Mouse (Mus musculus) embryonic fibroblast, embryonic 13.5 days (primary cell): ENCODE data around the gene Ccdc60. TPM values are rescaled to one million over a fixed set of nuclear protein-coding genes. Genes with fewer than 3 reads are reported as not detected.

Experiments
- H3K27ac ChIP-seq: 2 replicates; pipeline ENCODE4 v1.5.1; 2012; ENCODE audit warnings: low read length, control low read depth, inconsistent platforms; ENCODE audit not compliant: insufficient read depth
- H3K4me1 ChIP-seq: 2 replicates; pipeline ENCODE4 v1.6.1; 2011; ENCODE audit warnings: low read length; ENCODE audit not compliant: control insufficient read depth, insufficient read depth
- H3K4me3 ChIP-seq: 2 replicates; pipeline ENCODE4 v1.5.1; 2011; ENCODE audit warnings: mild to moderate bottlenecking, control low read depth, low read length; ENCODE audit not compliant: insufficient read depth
- CTCF ChIP-seq: IDR thresholded peaks from 2 replicates; pipeline ENCODE4 v1.5.1; 2011; ENCODE audit warnings: mild to moderate bottlenecking, control low read depth, low read length, moderate library complexity, borderline replicate concordance; ENCODE audit not compliant: insufficient read depth
- POLR2A ChIP-seq: IDR thresholded peaks from 2 replicates; pipeline ENCODE4 v1.6.1; 2011; ENCODE audit warnings: low read depth, mild to moderate bottlenecking, control low read depth, low read length, moderate library complexity
- polyA plus RNA-seq: library from polyadenylated mRNA; stranded (reverse); fragments of >200 nt; gene quantifications from 2 replicates; pipeline ENCODE4 v1.2.4, GENCODE M21; 2011; ENCODE audit warnings: low read depth; ENCODE audit not compliant: missing spikeins, insufficient read length

Gene Ccdc60
- polyA plus RNA-seq, 1 experiment: 0.18 TPM

- Histone ChIP-seq H3K27ac (no peak overlapping the region), H3K4me1 (peaks cover 2% of the 10 kb centered on the region; the same call in 1 of the 2 replicates), H3K4me3 (no peak overlapping the region)
- TF ChIP-seq POLR2A (no peak), CTCF (no peak)
Observed at GRCm38 (mm10) chr5:116300984-116301383, 12.2 kb upstream of the Ccdc60 start.

DNA sequence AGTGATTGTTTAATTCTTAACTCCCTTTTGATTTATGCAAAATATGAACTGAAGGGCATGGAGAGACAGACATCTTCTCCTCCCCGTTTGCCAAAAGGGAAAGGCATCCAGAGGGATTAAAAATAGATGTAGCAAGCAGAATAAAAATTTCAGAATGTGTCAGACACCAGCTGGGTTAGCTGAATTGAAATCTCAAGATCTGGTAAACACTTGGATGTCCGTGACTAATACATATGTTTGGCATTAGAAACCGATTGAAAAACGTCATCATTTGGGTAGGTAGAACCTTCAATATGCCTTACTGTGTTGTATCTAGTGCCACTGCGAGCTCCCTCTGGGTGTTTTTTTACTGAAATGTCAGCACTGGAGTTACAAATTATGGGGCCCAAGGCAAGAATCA is 4.7 kb upstream of the Ccdc60 start:
- H3K27ac ChIP-seq: no peak overlapping the region
- no peaks in the 10 kb centered on the region for H3K4me1 ChIP-seq
- TF ChIP-seq POLR2A (no peak), CTCF (no peak)
- no peak overlapping the region for H3K4me3 ChIP-seq

DNA sequence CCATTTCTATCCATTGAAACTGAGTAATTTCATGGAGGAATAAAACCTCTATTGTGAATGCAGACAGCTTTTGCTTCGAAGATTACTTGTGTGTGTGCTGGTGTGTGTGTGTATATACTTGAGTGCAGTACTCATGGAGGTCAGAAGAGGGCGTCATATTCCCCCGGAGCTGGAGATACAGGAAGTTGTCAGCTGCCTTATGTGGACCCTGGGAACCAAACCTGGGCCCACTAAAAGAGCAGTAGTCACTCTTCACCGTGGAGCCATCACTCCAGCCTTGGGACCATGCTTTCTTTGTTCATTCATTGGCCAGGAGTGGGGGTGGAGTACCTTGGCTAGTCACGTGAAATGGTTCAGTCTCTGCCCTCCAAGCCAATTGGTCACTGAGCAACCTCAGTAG is 1.8 kb upstream of the Ccdc60 start:
- no peak for TF ChIP-seq POLR2A
- no peak for TF ChIP-seq CTCF
- no peak overlapping the region for H3K27ac ChIP-seq
- no peaks in the 10 kb centered on the region for H3K4me1 ChIP-seq
- H3K4me3 ChIP-seq: no peak overlapping the region

GRCm38 (mm10) chr5:116289897-116290296 is 1.1 kb upstream of the Ccdc60 start:
- Histone ChIP-seq H3K4me3 (no peak overlapping the region), H3K27ac (no peak overlapping the region), H3K4me1 (no peaks in the 10 kb centered on the region)
- TF ChIP-seq POLR2A (no peak), CTCF (no peak)

DNA sequence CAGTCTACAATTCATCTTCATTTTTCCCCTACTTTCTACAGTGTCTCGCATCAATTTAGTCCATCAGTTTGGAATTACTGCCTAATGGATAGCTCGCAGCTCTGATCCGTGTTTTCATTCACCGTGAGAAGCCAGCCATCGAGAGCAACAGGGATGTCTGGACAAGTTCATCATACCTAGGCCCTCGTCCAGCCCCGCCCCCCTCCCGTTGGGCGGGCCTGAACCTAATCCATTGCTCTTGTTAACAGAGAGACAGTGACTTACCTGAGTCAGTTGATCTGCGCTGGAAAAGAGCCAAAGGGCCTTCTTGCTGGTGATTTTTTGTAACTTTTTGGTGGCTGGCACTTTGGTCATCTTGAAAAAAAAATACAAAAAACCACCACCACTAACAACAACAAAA is 602 bp downstream of the Ccdc60 start:
- Histone ChIP-seq H3K4me1 (no peaks in the 10 kb centered on the region), H3K27ac (no peak overlapping the region), H3K4me3 (no peak overlapping the region)
- no peak for TF ChIP-seq CTCF

- Histone ChIP-seq H3K4me1 (no peaks in the 10 kb centered on the region), H3K27ac (no peak overlapping the region), H3K4me3 (no peak overlapping the region)
- TF ChIP-seq CTCF (no peak), POLR2A (no peak)
Observed at GRCm38 (mm10) chr5:116285532-116286176, 3.1 kb downstream of the Ccdc60 start.

- TF ChIP-seq CTCF: no peak
- Histone ChIP-seq H3K4me3 (no peak overlapping the region), H3K4me1 (no peaks in the 10 kb centered on the region), H3K27ac (no peak overlapping the region)
Observed at GRCm38 (mm10) chr5:116280518-116280917, 8.3 kb downstream of the Ccdc60 start.

DNA sequence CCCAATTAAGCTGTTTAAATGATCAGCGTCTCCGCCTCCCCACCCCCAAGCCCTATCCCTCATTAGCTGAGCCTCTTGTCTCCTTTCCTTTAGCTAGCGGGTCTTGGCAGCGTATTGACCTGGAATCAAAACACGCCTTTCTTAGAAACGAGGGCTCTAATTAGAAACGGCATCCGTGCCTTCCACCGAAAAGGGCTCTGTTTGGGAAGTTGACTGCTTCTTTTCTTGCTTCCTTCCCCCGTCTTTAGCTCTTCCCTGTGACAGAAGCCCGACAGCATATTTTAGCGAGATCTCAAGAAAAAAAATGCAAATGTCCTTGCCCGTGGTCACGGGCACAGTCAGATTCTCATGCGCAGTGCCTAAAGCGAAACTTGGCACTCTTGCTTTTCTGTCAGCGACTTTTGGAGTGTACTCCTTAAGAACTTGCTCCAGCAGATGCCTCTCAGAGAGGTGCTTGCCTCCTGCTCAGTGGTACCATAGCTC is 10.3 kb downstream of the Ccdc60 start:
- H3K4me1 ChIP-seq: no peaks in the 10 kb centered on the region
- no peak overlapping the region for H3K27ac ChIP-seq
- no peak overlapping the region for H3K4me3 ChIP-seq
- TF ChIP-seq CTCF: no peak
- no peak for TF ChIP-seq POLR2A

DNA sequence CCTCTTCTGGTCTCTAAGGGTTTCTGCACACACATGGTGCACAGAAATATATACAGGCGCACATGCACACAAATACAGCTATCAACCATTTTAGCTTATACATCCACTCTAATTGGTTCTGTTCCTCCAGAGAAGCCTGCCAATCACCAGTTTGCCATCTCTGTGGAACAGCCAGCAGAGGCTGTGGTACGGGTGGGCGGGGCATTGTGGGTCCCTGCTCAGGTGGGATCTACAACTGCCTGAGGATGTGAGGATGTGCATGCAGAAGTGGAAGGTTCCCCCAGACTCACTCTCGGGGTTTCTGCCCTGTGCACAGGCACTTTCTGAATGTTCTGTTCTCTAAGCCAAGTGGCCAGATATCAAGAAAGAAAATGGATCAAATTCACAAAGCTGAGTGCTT is 10.8 kb downstream of the Ccdc60 start:
- H3K4me3 ChIP-seq: no peak overlapping the region
- TF ChIP-seq CTCF: no peak
- no peak for TF ChIP-seq POLR2A
- no peak overlapping the region for H3K27ac ChIP-seq
- no peaks in the 10 kb centered on the region for H3K4me1 ChIP-seq

DNA sequence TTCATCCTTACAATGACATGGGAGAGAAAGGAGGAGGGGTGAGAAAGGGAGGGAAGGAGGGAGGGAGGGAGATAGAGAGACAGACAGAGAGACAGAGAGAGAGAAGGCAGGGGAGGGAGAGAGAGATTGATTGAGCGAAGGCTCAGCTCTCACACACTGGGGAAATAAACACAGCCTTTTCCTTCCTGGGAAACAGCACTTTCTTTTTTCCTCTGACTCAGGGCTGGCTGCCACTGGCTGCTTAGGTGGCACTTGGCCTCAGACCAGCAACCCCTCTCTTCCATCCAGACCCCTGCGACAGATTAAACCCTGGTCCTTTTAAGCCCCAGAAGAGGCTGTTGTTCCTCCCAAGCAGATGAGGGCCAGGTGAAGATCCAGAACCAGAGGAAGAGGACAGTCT is 14.0 kb downstream of the Ccdc60 start:
- H3K27ac ChIP-seq: no peak overlapping the region
- H3K4me3 ChIP-seq: no peak overlapping the region
- TF ChIP-seq CTCF (no peak), POLR2A (no peak)
- H3K4me1 ChIP-seq: no peaks in the 10 kb centered on the region
